14 mouse cellular contexts compared by ENCODE assay signal in genomic region chr10:118122441-118123162, GRCm38 (mm10). TPM values are rescaled to one million over a fixed set of nuclear protein-coding genes. Genes with fewer than 3 reads are reported as not detected.
A peak's percentile ranks its signal among the peaks of the same experiment; 100 is the strongest.
DNase-seq lines count a peak whose midpoint lies in the region; ATAC-seq lines count a peak whose summit lies in the region.
"Had no signal": no experiment of that assay in that cellular context is flagged by ENCODE, and none has a peak within 500 bp of the region (broad histone marks: within the 10 kb centered on the region; RNA-seq: fewer than 3 reads in every experiment).

No protein-coding gene starts in this region.

- H3K36me3 ChIP-seq in forebrain, embryonic 12.5 days (replicated peaks), result no peaks in the 10 kb centered on the region
- H3K36me3 ChIP-seq in forebrain, embryonic 15.5 days, result no peaks in the 10 kb centered on the region
- H3K36me3 ChIP-seq: embryonic facial prominence, embryonic 12.5 days had no signal

- no peak overlapping the region for H3K4me2 ChIP-seq in forebrain, embryonic 12.5 days
- no peak overlapping the region for H3K4me2 ChIP-seq in forebrain, embryonic 15.5 days (replicated peaks)

- H3K4me3 ChIP-seq in forebrain, embryonic 12.5 days (replicated peaks), result no peak overlapping the region
- no peak overlapping the region for H3K4me3 ChIP-seq in forebrain, embryonic 15.5 days
- H3K4me3 ChIP-seq: embryonic facial prominence, embryonic 12.5 days; megakaryocyte, embryonic 14.5 days had no signal

- 0 out of 2 replicates have a peak, but pooled peaks have one; percentile 30 for ATAC-seq in forebrain, embryonic 12.5 days (ENCODE audit: low FRiP score)
- no peak for ATAC-seq in forebrain, embryonic 15.5 days (replicated peaks)

- H3K9ac ChIP-seq in forebrain, embryonic 12.5 days, result no peak overlapping the region
- no peak overlapping the region for H3K9ac ChIP-seq in forebrain, embryonic 15.5 days (replicated peaks)
- H3K9ac ChIP-seq: embryonic facial prominence, embryonic 12.5 days had no signal

- no peaks in the 10 kb centered on the region for H3K27me3 ChIP-seq in forebrain, embryonic 12.5 days
- no peaks in the 10 kb centered on the region for H3K27me3 ChIP-seq in forebrain, embryonic 15.5 days
- H3K27me3 ChIP-seq: embryonic facial prominence, embryonic 12.5 days had no signal

- 88% methylated on average over 11 of the region's 11 CpGs for WGBS in forebrain, embryonic 12.5 days
- 81% methylated on average over 11 of the region's 11 CpGs for WGBS in forebrain, embryonic 15.5 days

- DNase-seq in layer of hippocampus, adult 11-12 months (ENCODE audit: low spot score), result peak; percentile 38
- no peak for DNase-seq in layer of hippocampus, postnatal 14 days (ENCODE audit: low spot score in 2 of 2)
- DNase-seq in retina, adult 2 months (ENCODE audit: low read depth, low spot score), result peak; percentile 42
- no peak for DNase-seq in retina, embryonic 14.5 days (ENCODE audit: low spot score)
- DNase-seq in retina, postnatal 1 day, result peak; percentile 21
- no peak for DNase-seq in lung, postnatal 36 days
- DNase-seq: cerebellum, adult 8-10 months; kidney, adult 11 months; lung, adult 18-20 months; right cerebral cortex, postnatal 4 days had no signal

- H3K9me3 ChIP-seq in forebrain, embryonic 12.5 days, result no peaks in the 10 kb centered on the region
- no peaks in the 10 kb centered on the region for H3K9me3 ChIP-seq in forebrain, embryonic 15.5 days
- H3K9me3 ChIP-seq: embryonic facial prominence, embryonic 12.5 days had no signal

- peaks cover 9% of the 10 kb centered on the region; the same call in 1 of the 2 replicates for H3K4me1 ChIP-seq in forebrain, embryonic 12.5 days
- no peaks in the 10 kb centered on the region for H3K4me1 ChIP-seq in forebrain, embryonic 15.5 days

- 0 out of 2 replicates have a peak overlapping the region, but pooled peaks have one; percentile 5 for H3K27ac ChIP-seq in forebrain, embryonic 12.5 days
- no peak overlapping the region for H3K27ac ChIP-seq in forebrain, embryonic 15.5 days (replicated peaks)
- H3K27ac ChIP-seq: embryonic facial prominence, embryonic 12.5 days had no signal

RNA-seq across cellular contexts. Expression of gene Mdm1, which starts 19.0 kb away (rescaled TPM):
- polyA plus RNA-seq in forebrain, embryonic 12.5 days (2016; fragmentation: Nextera tagmentation; extraction: Ambion mirVana), result 62.2 and 63.8 TPM in 2 replicates
- polyA plus RNA-seq in forebrain, embryonic 15.5 days (2015; fragmentation: Nextera tagmentation; extraction: Ambion mirVana), result 38.7 and 42.8 TPM in 2 replicates
- 10 to 100 TPM; 11.0 to 13.1 TPM for total RNA-seq in layer of hippocampus, postnatal 14 days (2021)

Comparison
In these comparisons a context has a peak if more than half of its experiments do, and no peak if none do; other contexts are left out.
1. DNase-seq: peak in layer of hippocampus, adult 11-12 months (single experiment), retina, adult 2 months (single experiment) and retina, postnatal 1 day (single experiment); none in layer of hippocampus, postnatal 14 days (0 of 2), retina, embryonic 14.5 days (single experiment) and lung, postnatal 36 days (single experiment).